In the genomic region with DNA sequence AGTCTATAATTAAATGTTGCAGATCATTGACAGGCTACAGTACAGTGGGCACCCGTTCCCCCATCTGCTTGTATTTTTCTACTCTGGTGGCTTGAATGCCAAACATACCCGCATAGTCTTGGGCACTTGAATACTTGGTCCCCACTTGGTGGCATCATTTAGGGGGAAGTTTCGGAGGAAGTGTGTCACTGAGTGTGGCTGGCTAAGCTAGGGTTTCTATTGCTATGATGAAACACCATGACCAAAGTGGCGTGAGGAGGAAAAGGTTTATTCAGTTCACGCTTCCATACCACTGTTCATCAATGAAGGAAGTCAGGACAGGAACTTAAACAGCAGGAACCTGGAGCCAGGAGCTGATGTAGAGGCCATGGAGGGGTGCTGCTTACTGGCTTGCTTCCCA, we compare ENCODE assay signal across 23 mouse cellular contexts.
"Had no signal": no experiment of that assay in that cellular context is flagged by ENCODE, and none has a peak within 500 bp of the region (broad histone marks: within the 10 kb centered on the region; RNA-seq: fewer than 3 reads in every experiment).

No protein-coding gene starts in this region.

- H3K9ac ChIP-seq: limb, embryonic 13.5 days; liver, embryonic 12.5 days; liver, embryonic 15.5 days; neural tube, embryonic 12.5 days; neural tube, embryonic 15.5 days; stomach, embryonic 15.5 days had no signal

- H3K4me3 ChIP-seq: layer of hippocampus, adult 2 months; limb, embryonic 10.5 days; limb, embryonic 13.5 days; liver, embryonic 12.5 days; liver, embryonic 15.5 days; megakaryocyte, embryonic 14.5 days; neural tube, embryonic 12.5 days; neural tube, embryonic 15.5 days; stomach, embryonic 15.5 days had no signal

- DNase-seq: kidney, adult 8-10 months; kidney, postnatal 25 days; layer of hippocampus, adult 9-11 months; liver; lung, adult 18-20 months; lung, postnatal 14 days; lung, postnatal 4 days; midbrain, embryonic 14.5 days; retina, postnatal 1 day; right cerebral cortex, postnatal 25 days; thymus, postnatal 25 days had no signal

- ATAC-seq: intestine, embryonic 16.5 days; liver, embryonic 12.5 days had no signal

- H3K4me2 ChIP-seq: limb, embryonic 13.5 days; liver, embryonic 12.5 days; liver, embryonic 15.5 days; midbrain, embryonic 11.5 days; neural tube, embryonic 12.5 days; neural tube, embryonic 15.5 days; stomach, embryonic 15.5 days had no signal

- H3K9me3 ChIP-seq: limb, embryonic 10.5 days; limb, embryonic 13.5 days; liver, embryonic 12.5 days; liver, embryonic 15.5 days; megakaryocyte, embryonic 14.5 days; neural tube, embryonic 12.5 days; neural tube, embryonic 15.5 days; stomach, embryonic 15.5 days had no signal

- H3K27me3 ChIP-seq: limb, embryonic 13.5 days; neural tube, embryonic 12.5 days; neural tube, embryonic 15.5 days; stomach, embryonic 15.5 days had no signal

- H3K36me3 ChIP-seq: limb, embryonic 10.5 days; limb, embryonic 13.5 days; liver, embryonic 12.5 days; liver, embryonic 15.5 days; neural tube, embryonic 12.5 days; neural tube, embryonic 15.5 days; stomach, embryonic 15.5 days had no signal

- H3K27ac ChIP-seq: kidney, postnatal 0 days; layer of hippocampus, adult 2 months; limb, embryonic 10.5 days; limb, embryonic 13.5 days; liver, embryonic 12.5 days; liver, embryonic 15.5 days; neural tube, embryonic 12.5 days; neural tube, embryonic 15.5 days; stomach, embryonic 15.5 days had no signal

- H3K4me1 ChIP-seq: neural tube, embryonic 15.5 days; stomach, embryonic 15.5 days had no signal
